Mouse (Mus musculus): ENCODE measurements at regions not wholly inside any gene's neighbourhood (a gene's known extent, or its start where the extent isn't known, plus 50 kb on each side); places are given as distances from the start of the nearest gene placed in this dataset.

DNA sequence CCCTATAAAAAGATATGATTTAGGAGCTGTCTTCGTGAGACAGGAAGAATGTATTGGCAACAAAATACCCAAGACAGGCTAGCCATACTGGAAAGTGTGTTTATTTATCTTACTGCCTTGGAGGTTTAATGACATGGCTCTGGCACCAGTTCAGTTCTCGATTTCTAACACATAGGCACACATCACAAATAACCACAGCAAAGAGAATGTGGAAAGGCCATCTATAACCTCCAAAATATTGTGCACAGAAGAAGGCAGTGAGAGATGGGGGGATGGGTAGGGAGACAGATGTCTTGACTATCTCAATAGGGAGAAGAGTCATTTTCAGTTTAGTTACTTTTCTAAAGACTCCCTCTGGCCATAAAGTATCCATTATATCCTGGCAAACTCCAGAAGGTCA lies 90.5 kb downstream of the Minar1 start:
- DNase-seq = no peak

DNA sequence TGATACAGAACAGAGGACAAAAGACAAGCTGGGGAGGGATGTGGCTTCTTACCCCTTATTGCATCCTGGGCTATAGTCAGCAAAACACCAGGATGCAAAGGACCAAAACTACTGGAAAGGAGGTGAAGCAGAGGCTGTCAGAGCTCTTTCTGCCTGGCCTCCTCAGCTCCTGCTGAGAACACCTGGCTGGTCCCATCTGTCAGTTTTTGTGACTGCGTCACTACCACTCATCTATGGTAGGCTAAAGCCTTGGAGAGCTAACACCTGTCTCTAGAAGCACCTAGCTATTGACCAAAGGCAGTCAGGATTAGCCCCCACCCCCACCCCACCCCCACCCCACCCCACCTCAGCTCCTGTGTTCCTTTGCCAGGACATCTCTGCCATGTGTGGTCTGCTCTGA lies 98.8 kb downstream of the Minar1 start:
- no peak for DNase-seq

GRCm38 (mm10) chr9:89523705-89524104 lies 99.2 kb downstream of the Minar1 start:
- DNase-seq = no peak

DNA sequence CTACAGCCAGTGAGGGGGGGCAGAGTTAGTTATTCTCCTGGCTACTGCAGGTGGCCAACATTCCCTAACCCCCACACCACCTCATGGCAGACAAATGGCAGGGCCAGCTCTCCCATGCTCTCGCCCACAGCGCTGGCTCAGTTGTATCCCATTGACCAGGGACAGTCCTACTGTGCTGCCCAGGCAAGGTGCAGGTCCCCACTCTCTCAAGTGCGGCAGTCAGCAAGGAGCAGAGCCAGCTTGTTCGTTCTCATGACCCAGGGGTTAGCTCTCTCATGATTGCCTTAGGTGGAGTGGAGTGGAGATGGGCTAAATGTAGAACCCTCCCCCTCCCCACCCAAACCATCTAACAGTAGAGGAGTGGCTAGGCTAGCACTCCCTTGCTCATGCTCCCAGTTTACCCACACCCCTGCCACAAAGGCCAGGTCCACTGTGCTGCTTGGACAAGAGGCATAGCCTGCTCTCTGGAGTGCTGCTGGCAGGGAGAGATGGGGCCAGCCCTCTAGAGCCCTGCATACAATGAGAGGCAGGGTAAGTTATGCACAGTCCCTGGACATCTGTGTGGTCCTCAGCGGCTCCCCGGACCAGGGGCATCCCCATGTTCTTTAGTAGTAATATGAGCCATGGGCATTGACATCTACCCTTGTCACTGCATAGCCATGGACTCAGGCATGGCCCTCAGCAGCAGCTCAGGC lies 114.4 kb downstream of the Minar1 start:
- DNase-seq = no peak

GRCm38 (mm10) chr9:89502083-89502482 lies 120.8 kb downstream of the Minar1 start:
- DNase-seq = no peak

DNA sequence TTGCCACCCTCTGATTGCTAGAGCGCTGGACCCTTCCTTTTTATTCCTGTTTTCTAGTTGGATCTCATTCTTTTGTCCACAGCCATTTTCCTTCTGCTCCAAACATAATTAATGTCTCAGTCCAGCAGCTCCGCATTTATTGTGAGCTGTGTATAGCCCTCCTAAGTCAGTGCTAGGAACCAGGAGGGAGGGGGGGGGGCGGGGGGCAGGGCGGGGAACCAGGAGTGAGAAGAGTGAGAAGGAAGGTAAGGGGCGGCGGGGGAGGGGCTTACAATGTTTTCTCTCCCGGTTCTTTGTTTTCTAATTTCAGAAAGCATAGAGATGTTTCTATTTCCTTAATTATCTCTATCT lies 125.6 kb downstream of the Minar1 start:
- no peak for DNase-seq

DNA sequence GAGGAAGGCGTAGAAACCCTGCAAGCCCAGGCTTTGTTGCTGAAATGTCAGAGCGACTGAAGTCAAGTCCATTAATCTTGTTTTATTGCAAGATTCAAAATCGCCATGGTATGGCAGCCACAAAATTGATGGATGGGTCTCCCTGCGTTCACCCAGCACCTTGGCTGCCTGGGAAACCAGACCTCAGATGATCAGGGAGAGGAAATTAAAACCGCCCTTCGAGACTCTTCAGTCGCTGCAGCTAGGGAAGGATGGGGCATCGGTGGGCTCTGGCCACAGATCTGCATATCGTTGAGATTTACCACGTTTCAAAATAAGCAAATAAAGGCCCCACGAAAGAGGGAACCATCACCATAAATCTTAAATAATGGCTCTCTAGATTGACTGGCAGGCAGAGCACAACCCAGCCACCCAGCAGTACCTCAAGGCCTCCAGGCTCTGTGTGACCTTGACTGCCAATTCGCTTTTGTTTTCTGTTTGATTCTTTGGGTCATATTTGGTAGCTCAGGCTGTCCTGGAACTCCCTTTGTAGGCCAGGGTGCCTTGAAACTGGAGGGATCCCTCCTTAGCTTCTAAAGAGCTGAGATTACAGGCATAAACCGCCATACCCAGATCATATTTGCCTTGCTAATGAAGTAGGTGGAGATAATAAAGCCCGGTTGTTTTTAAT lies 126.1 kb downstream of the Minar1 start:
- DNase-seq = no peak

GRCm38 (mm10) chr9:89487601-89488000 lies 135.3 kb downstream of the Minar1 start:
- no peak for DNase-seq

GRCm38 (mm10) chr9:89479406-89479805 lies 143.5 kb downstream of the Minar1 start:
- no peak for DNase-seq

- peak; percentile 21 for DNase-seq
Observed at GRCm38 (mm10) chr9:89461190-89461589, 161.7 kb downstream of the Minar1 start.

DNA sequence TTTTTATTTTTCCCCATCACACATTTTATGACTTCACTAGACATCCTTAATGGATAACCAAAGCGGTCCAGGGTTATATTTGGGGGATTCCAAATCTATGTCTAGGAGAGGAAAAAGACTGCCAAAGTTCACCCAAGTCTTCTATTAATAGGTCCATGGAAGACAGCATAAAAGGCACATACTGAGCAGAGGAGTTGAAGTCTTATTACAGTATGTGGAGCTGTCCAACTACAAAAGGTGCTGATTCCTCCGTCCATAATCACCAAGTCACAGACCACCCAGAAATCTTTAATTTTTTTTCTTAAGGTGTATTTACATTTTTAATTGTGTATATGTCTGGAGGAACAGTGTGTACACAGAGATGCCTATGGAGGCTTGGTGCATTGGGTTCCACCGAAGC lies 166.3 kb downstream of the Minar1 start:
- no peak for DNase-seq

DNA sequence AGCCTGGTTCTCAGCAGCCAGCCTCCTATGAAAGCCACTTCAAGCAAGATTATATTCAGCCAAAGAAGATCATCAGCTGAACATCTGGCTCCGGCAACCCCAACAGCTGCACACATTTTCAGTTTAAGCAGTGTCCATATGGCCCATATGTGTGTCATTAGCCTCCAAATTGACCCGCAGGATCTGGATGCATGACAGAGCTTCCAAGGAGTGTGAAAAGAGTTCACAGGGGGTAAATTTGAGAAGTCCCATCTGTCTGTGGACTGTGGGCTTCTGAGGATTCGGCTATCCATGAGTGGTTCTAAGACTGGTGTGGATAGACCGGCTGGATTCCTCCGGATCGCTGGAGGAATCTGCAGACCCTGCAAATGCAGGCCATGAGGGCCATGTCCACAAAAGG lies 173.3 kb downstream of the Minar1 start:
- no peak for DNase-seq

Data from kidney, adult 18-20 months (tissue).